Mouse (Mus musculus): Measurements from ENCODE around the gene Oprd1.

Gene Oprd1

GRCm38 (mm10) chr4:132076480-132077405 is 67.5 kb downstream of the Oprd1 start:
- TF ChIP-seq GATA4 (IDR thresholded peaks at IDR 0.05; ENCODE audit: insufficient replicate concordance, low read length): peak; percentile 57; the same call in 1 of the 2 replicates

DNA sequence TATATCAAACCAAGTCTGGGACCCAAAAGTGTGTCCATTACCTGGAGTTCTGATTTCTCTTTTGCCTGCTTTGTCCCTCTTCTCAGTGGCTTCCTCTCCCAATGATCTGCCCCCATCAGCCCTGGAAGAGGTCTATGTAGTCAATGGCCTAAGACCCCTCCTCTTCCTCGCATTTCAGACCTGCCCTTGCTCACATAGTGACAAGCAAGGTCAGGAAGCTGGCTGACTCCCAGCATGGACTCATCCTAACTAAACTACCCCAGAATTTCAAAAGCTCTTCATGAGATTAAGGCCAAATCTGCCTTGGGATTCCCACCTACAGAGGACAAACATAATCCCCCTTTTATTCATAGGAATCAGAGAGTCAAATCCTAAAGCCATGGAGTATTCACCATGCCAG is 68.5 kb downstream of the Oprd1 start:
- TF ChIP-seq GATA4 (IDR thresholded peaks at IDR 0.05; ENCODE audit: insufficient replicate concordance, low read length): no peak

DNA sequence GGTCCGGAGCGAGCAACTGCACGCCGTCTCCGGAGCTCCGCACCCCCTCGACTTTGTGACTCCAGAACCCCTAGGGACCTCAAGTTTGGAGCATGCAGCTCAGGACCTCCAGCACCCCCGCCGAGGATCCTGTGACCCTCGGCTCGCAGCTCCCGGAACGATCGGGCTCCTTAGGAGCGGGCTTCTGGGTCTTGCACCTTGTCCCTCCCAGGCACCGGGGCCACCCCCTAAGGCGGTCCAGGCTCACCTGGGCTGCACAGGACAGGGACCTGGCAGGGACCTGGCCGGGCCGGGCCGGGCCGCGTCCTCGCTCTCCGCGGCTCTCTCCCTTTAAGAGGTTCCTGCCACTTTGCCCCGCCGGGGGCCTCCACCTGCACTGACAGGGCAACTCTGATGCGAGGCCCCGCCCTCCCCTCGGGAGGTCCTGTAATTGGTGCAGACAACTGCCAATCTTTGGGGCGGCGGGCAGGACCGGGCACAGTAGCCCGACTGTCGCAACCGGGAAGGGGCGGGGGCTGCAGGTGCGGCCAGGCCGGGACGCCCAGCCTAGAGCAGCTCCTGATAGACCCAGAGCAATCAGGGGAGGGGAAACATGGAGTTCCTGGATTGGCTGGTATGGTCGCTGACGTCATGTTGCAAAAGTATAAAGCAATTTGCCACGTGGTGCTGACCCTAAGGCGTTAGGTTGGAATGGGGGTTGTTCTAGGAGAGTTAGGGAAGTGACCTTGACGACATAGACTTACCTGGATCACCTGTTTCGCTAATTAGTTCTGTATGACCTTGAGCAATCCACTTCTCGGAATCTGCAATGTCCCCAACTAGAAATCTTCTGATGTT is 69.1 kb downstream of the Oprd1 start, which contains the start of gene Epb41:
Epb41 (minus strand) TSS at position 389 of the 837 bp plus-strand sequence.
- TF ChIP-seq GATA4 (IDR thresholded peaks at IDR 0.05; ENCODE audit: insufficient replicate concordance, low read length): peak; percentile 12; the same call in 1 of the 2 replicates

DNA sequence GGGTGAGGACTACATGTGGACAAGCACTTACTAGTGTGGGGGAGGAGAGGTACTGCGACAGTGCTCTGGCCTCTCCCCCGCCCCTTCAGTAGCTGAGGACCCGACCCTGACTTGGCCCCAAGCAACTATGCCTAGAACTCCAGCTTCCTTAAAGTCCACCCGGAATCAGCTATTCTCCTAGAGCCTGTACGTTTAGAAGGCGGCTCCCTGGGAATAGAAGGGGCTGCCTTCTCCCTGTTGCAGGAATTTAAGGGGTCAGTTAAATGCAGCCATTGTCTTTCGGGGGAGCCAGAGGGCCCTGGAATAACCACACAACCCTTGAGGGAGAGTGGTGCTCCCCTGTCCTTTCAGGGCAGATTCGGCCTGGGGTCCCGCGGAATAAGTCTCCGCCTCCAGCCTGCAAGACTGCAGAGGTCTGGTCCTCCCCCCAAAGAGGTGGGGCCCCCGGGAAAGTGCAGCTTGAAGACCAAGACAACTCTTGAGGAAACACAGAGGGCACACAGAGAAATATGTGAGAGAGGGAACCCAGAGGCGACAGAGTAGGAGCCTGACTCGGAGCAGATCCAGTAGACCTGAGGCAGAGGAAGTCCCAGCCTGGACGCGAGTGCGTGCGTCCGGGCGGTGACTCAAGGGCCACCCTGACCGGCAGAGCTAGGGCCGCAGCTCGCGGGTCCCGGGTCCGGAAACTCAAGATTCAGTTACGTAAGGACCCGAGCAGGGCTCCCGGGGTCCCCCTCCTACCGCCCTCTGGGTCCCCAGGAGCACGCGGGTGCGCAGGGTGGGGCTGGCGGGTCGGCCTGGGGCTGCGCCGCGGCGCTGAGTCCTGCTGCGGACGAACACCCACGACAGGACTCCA is 70.0 kb downstream of the Oprd1 start, which contains the start of gene Gm10300:
Gm10300 (plus strand) TSS at position 621 of the 856 bp plus-strand sequence.
- no peak for TF ChIP-seq GATA4 (IDR thresholded peaks at IDR 0.05; ENCODE audit: insufficient replicate concordance, low read length)

DNA sequence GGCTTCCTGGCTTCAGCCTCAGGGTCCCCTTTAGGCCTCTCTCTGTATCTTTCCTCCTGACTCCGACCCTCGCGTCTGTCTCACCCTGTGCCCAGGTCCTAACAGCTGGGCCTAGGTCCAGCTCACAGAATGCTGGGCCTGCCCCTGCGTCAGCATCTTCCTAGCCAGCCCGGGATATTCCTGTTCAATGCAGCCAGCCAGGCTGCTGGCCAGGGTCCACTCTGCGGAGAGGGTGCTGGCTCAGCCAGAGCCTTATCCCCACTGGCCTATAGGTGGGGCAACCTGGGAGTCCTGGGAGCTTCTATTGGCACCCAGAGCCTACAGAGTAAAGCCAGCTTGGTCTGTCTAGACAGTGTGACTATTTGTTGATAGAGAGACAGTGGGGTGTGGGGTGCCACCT is 71.3 kb downstream of the Oprd1 start:
- TF ChIP-seq GATA4 (IDR thresholded peaks at IDR 0.05; ENCODE audit: insufficient replicate concordance, low read length): no peak

GRCm38 (mm10) chr4:132072156-132072555 is 72.1 kb downstream of the Oprd1 start:
- TF ChIP-seq GATA4 (IDR thresholded peaks at IDR 0.05; ENCODE audit: insufficient replicate concordance, low read length): no peak

DNA sequence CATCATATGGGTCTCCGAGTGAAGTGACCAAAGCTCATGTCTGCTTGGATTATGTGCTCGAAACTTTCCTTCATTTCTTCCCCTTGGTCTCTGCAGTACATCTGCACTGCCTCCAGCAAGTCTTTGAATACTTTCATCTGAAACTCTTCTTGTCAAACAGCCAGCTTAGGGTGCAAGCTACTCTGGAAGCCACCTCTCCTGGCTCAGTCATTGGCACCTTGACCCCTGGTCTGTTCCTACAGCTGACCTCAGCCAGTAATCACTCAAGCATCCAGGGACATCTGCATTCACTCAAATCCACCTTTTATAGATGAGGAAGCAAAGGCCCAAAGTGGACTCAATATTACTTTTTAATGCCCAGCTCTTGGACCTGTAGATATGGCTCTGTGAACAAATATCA is 72.6 kb downstream of the Oprd1 start:
- no peak for TF ChIP-seq GATA4 (IDR thresholded peaks at IDR 0.05; ENCODE audit: insufficient replicate concordance, low read length)

- TF ChIP-seq GATA4 (IDR thresholded peaks at IDR 0.05; ENCODE audit: insufficient replicate concordance, low read length): no peak
These were observed 76.4 kb downstream of the Oprd1 start for GRCm38 (mm10) chr4:132067938-132068235.

- no peak for TF ChIP-seq GATA4 (IDR thresholded peaks at IDR 0.05; ENCODE audit: insufficient replicate concordance, low read length)
These were observed 77.0 kb downstream of the Oprd1 start for GRCm38 (mm10) chr4:132067112-132067937.

GRCm38 (mm10) chr4:132066101-132066773 is 78.0 kb downstream of the Oprd1 start:
- peak; percentile 41; the same call in 1 of the 2 replicates for TF ChIP-seq GATA4 (IDR thresholded peaks at IDR 0.05; ENCODE audit: insufficient replicate concordance, low read length)

DNA sequence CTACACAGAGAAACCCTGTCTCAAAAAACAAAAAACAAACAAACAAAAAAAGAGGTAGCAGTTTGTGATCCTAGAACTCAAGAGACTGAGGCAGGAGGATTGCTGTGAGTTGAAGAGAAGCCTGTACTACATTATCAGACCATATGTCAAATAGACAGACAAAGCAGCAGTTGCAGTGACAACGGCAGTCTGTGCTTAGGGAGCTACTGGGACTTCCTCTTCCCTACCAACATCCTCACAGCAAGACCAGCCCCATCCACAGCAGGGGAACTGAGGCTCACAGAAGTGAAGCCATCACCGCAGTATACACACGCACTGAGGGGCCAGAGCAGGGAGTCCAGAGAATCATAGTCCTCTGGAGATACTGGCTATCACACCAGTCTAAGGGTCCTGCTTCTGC is 78.7 kb downstream of the Oprd1 start:
- no peak for TF ChIP-seq GATA4 (IDR thresholded peaks at IDR 0.05; ENCODE audit: insufficient replicate concordance, low read length)

- TF ChIP-seq GATA4 (IDR thresholded peaks at IDR 0.05; ENCODE audit: insufficient replicate concordance, low read length): no peak
These were observed 79.7 kb downstream of the Oprd1 start for GRCm38 (mm10) chr4:132064550-132064949.

Data from liver, adult (tissue).